Mouse (Mus musculus) ES-CJ7 (cell line): Measurements from ENCODE around the gene Unk.
"Not testable (repeated sequence)": the region's sequence is repeated elsewhere in the genome, so short reads cannot be mapped to it uniquely, and the experiment has no call there.

Experiments
- DNase-seq: peaks from one replicate; pipeline ENCODE4 v3.0.0; 2011; ENCODE audit warnings: low read depth, low spot score

Unk gene

DNA sequence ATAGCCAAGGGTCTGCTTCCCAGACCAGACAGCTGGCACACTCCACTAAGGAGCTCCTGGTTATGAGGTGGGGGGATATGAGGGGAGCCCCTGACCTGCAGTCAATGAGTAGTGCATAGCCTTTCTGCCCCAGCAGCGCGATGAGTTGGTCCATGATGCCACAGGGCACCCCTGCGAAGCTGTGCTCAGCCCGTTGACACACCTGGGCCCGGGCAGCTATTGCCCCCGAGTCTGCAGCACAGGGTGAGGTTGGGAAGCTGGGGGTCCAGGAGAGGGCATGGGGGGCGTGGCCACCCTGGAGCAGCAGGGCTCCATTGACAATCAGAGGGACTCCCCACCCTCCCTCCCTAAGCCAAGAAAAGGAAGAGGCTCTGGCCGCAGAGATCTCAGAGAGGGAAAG, 20.0 kb upstream of the Unk start:
- no peak for DNase-seq

DNA sequence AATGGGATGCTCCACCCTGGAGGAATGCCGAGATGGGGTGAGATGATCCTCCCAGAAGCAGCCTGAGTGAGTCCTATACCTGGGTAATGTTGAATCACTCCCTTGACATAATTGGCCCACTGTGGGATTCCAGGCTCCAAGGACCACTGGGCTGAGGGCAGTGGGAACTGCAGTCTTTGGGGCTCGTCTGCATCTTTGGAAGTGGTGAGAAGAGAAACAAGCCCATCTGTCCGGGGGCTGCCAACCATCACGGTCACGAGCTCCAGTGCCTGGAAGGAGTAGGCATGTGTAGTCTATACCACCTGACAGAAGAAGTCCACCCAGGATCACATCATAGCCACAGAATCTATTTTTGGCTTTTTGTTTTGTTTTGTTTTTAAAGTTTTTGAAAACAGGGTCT, 19.2 kb upstream of the Unk start:
- DNase-seq = no peak

DNA sequence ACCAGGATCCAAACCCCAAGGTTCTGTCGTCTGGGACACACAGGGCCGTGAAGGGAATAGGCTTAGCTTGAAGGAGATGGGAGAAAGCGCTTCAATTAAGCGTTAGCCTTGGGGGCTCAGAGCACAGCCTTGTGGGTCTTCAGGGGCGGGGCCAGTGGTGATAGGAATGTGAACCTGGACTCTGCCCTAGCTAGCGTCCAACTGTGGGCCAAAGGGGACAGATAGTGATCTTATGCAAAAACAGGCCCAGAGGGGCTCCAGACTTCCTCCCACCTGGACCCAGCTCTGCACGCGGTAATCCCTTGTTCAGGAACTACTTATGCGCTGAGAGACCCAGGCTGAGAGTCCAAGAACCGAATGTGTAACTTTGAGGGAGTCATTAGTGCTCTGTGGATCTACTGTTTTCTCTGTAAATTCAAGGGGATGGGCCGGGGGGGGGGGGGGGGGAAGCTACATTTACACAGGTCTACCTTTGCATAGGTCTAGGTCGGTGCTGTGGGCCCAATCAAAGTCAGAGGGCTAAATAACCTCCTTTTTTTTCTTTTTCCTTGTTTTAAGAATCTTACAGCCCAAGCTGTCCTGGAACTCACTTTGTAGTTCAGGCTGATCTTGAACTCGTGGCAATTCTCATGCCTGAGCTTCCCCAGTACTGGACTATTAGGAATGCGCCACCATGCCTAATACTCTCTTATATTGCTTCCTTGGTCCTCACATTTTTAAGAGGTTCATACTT, 18.4 kb upstream of the Unk start:
- DNase-seq = peak; percentile 56

DNA sequence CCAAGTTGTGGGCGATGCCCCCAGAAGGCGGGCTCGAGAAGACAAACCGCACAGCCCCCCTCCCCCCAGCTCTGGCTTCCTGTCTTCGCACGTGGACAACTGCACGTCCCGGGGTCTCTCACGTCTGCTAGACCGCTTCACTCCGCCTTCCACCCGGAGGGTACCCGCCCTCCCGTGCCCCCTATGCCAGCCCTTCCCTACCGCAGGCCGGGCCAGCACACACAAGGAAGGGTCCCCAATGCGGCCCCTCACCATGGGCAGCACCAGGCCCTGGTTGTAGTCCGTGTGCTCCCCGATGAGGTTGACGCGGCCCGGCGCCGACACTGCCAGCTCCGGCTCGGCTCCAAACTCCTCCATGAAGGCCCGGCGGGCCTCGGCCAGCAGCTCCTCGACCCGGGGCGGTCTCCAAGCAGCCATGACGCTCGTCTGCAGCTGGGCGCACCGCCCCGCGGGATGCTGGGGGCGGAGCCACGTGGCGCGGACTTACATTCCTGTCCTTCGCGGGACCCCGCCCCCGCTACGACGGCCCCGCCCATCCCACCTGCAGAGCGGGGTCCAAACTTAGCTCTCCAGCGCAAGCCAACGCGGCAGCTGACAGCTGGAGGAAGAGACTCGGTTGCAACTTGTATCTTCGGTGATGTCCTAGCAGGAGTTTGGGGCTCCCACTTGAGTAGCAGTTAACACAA, 17.7 kb upstream of the Unk start, which contains the start of gene Galk1:
Gene Galk1 (minus strand): TSS at position 458 of the 686 bp plus-strand sequence.
- peak; percentile 96 for DNase-seq

DNA sequence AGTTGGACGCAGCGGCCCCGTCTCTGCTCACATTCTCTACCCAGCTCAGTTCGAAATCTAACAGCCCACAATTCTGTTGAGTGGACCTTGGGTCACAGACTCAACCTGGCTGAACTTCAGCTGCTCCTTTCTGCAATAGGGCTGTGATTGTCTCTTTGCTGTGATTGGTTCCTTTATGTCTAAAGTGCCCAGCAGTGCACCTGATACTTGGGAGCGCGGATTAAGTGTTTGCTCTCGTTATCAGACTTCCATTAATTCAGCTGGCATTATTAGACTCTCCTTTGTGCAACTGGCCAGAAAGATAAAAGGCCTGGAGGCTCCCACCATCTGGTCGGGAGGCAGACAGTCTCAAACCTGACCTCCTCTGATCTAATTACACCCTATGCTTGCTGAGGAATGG, 15.3 kb upstream of the Unk start:
- no peak for DNase-seq

DNA sequence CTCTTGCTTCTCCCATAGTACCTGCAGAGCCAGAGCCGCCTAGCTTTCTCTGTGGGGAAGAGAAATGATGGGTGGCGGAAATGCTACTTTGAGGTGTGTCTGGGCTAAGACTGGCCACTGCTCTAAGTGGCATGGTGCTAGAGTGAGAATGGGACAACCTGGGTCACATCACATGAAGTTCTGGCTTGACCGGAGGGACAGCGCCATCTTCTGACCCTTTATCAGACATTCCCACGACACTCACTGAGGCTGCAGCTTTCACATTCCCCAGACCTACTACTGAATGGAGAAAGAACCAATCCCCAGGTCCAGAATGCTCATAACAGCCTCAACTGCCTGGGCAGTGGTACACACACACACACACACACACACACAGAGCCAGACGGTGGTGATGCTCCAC, 12.0 kb upstream of the Unk start:
- peak; percentile 92 for DNase-seq

DNA sequence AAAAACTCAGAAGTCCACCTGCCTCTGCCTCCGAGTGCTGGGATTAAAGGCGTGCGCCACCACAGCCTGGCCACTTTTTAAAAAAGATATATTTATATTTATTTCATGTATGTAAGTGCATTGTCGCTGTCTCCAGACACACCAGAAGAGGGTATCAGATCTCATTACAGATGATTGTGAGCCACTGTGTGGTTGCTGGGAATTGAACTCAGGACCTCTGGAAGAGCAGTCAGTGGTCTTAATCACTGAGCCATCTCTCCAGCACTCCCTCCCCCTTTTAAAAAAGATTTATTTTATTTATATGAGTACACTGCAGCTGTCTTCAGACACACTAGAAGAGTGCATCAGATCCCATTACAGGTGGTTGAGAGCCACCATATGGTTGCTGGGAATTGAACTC, 11.3 kb upstream of the Unk start:
- DNase-seq = not testable (repeated sequence)

DNA sequence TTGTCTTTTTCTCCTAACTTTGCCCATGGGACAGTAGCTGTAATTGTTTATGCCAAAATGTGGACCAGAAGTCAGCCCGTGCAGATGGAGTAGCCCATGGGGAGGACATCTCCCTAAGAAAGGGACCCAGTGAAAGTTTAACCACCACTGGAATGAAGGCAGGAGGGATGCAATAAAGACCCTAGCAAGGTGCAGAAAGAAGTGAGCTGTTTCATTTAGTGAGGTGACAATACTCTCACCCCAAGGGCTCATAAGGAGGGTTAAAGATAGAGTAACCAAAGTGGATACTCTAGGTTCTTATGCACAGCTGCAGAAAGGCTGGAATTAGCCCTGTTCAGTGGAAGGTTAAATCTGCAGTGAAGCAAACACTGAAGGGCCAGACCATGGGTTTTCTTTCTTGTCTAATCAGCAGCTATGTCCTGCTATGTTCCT, 10.7 kb upstream of the Unk start:
- DNase-seq = no peak

DNA sequence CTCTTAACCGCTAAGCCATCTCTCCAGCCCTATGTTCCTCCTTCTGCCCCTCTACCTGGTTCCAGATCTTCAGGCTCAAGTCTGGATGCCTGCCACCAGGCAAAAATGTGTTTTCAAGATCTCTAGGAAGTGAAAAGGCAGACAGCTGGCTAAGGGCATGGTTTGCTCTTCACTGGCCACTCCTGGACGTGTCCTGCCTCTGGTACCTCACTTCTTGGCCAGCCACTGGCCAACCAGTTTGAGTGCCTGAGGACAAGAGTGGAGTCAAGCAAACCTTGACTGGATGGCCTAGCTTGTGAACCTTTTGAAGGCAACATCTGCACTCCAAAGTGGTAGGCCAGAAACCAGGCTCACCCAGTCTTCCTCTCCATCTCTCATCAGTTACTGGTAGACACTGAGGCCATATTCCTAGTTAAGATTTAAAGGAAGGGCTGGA, 10.1 kb upstream of the Unk start:
- peak; percentile 38 for DNase-seq

DNA sequence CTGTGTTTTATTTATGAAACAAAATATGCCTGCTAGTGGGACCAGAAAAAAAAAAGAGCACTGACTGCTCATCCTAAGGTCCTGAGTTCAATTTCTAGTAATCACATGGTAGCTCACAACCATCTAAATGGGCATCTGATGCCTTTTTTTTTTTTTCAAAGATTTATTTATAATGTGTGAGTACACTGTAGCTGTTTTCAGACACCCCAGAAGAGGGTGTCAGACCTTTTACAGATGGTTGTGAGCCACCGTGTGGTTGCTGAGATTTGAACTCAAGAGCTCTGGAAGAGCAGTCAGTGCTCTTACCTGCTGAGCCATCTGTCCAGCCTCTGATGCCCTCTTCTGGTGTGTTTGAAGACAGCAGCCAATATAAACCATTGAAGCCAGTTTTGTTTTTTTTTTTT, 9.6 kb upstream of the Unk start:
- DNase-seq = peak; percentile 65

DNA sequence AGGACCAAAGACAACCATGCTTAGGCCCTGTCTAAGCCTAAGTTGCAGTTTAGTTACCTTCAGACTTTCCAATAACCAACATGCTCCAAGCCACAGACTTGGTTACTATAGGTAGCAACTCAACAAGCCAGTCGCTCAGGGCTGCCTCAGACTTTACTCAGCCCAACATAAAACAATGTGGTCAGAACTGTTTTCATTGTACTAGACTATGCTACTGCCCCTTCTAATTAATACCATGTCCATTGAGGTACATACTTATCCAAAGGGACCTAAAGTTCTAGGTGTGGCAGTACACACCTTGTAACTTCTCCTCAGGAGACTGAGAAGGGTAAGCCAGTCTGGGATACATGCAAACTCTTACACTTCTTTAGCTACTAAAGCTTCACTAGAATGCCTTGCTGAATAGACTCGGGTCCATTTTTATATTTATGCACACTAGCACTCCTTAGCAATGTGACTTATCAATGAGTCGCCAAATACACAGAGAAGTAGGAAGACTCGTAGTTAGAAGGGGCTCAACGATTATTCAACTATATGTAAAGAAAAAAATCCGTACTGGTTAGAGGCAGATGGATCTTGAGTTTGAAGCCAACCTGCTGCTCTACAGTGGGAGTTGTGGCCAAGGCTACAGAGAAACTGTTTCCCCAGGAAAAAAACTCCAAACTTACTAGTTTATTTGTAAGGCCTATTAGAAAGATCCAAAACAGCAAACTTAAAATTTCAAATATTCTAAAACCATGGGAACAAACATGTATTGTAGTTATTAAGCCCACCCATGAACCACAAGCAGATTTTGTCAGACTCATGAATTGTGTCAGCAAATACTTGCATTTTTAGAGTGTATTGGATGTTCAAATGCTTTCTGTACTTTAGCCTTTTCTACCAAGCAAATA, 8.5 kb upstream of the Unk start:
- DNase-seq = peak; percentile 37

DNA sequence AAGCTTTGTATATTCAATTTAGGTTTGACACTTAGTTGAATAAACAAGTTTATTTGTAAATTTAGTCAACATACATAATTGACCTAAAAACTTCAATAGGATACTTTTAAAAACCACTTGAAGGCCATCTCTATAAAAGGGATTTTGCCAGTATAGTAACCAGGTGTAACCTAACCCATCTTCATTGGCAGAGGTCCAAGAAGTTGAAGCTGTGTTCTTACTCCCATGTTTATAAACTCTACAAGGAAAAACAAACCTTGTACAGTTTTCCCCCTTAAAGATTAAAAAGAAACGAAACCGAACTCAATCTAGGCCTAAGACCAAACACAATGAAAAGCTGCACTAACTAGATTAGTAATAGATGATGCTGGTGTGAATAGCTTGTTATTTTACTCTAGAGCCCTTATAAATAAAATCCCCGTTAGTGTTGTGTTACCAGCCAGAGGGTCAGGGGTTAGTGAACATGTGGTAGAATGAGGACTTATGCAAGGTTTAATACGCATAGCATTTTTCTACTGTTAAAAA, 7.8 kb upstream of the Unk start:
- no peak for DNase-seq

DNA sequence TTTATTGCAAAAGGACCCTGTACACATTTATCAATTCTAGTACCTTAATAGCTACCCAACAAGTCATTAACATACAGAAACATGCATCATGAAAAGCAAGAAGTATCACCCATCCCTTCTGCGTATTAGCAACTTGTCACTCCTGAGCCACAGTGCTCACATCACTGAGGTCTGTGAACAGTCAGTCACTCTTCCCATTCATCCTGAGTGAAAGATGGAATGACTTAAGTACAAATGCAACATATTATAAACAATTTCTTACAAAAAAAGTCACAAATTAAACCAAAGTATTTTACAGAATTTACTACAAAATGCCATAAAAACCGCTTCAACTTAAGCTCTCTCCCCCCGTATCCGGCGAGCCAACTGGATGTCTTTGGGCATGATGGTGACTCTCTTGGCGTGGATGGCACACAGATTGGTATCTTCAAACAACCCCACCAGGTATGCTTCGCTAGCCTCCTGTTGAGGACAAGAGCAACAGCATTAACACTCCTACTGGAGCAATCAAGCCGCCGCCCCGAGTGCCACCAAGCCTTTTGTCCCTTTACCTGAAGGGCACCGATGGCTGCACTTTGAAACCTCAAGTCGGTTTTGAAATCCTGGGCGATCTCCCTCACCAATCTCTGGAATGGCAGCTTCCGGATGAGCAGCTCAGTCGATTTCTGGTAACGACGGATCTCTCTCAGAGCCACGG, 6.9 kb upstream of the Unk start:
- DNase-seq = not testable (repeated sequence)

DNA sequence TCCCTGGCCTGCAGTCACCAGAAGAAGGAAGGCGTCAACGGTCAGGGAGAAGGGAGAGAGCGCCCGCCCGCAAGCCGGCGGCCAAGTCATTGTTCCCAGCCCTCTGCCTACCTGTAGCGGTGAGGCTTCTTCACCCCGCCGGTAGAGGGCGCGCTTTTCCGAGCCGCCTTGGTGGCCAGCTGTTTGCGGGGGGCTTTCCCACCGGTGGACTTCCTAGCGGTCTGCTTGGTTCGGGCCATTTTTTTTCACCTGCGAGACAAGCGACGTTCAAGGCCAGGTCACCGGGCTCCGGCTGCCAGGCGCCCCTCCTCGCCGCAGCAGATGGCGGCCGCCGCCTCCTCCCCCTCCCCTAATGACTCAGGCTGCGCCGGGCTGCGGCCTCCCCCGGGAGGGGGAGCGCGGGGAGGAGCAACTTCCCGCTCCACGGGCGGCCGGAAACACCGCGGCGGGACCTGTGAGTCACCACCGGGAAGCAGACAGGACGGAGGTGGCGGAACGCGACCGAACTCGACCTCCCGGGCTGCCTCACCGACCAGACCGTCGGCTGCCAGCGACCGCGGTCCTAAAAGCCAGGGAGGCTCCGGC, 6.3 kb upstream of the Unk start:
- DNase-seq = peak; percentile 75

DNA sequence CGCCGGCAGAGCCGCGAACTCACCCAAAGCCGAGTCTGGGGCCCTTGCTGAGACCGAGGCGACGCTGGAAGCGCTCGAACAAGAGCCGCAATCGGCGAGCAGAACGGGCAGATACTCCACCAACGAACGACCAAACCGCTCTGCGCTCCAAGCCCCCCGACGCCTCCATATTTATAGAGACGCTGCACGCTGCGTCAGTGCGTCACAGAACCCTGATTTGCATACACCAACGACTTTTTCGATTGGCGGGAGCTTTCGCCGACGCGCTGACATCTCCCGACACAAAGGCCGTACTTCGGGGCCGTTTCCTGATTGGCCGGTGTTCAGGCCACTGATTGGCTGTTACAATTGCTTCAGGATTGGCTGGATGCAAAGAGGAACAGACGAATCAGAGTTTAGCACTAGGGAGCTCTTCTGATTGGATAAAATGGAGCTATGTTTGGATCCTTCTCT, 5.7 kb upstream of the Unk start:
- peak; percentile 100 for DNase-seq

DNA sequence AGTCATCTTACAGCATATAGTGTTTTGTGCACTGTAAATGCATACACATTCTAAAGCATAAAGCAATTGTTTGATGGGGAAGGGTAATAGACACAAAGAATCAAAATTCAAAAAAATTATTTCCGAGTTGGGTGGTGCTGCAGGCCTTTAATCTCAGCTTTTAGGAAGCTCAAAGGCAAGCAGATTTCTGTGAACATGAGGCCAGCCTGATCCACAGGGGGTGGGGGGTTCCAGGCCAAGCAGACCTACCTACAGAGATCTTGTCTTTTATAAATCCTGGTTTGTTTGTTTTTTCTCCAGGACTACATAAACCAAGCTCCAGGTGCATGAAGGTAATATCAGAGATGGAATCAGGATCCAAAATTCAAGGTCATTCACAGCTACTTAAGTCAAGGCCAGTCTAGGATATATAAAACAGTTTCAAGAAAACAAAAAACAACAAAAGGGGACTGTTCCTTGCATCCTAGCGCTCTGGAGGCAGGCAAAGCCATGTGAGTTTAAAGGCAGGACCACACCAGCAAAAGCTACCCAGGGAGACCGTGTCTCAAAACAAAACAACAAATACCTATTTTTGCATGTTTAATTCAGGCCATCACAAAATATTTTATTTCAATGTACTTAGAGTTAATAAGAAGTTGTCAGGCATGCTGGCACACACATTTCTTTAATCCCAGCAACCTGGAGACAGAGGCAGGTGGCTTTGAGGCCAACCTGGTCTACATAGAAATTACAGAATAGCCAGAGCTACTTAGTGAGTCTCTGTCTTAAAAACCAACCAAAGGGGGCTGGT, 4.9 kb upstream of the Unk start:
- no peak for DNase-seq

DNA sequence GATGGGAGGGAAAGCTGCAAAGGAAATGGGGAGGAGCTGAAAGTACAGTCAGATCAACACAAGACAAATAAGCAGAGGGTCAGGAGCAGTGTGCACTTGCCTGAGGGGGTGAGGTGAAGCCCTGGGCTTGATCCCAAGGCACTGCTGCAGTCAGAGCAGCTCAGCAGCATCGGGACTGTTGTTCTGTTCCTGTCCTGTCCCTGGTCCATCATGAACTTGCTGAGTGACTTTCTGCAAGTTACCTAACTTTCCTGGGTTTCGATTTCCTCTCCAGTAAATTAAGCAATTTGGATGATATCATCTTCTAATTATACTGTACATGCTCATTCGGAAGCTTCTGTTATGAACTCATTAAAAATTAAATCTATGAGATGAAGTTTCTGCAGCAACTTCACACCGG, 2.4 kb upstream of the Unk start, which contains the start of gene H3f3b:
Gene H3f3b (minus strand): TSS at position 207 of the 400 bp plus-strand sequence.
- no peak for DNase-seq

DNA sequence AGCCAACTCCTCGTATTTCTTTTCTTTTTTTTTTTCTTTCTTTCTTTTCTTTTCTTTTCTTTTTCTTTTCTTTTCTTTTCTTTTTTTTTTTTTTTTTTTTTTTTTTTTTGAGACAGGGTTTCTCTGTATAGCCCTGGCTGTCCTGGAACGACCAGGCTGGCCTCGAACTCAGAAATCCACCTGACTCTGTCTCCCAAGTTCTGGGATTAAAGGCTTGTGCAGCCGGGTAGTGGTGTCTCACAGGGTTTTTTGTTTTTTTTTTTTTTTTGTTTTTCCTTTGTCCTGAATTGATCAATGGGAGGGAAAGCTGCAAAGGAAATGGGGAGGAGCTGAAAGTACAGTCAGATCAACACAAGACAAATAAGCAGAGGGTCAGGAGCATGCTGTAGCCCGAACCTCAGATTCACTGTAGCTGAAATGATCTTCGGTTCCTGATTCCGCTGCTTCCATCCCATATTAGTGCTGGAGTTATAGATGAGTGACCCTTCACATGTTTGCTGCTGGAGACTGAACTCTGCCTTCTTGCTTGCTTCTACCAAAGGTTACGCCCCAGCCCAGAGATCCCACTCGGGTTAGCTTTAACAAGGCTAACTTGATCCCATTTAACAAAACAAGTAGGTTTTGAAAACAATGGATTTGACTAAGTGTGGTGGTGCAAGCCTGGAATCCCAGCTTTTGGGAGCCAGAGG, 1.8 kb upstream of the Unk start:
- no peak for DNase-seq
